Mouse (Mus musculus) cerebellum, adult 9-10 months (tissue): ENCODE measurements around the gene Tub.

Experiments used
- DNase-seq: peaks from one replicate; pipeline ENCODE4 v3.0.0; 2022

Tub gene

DNA sequence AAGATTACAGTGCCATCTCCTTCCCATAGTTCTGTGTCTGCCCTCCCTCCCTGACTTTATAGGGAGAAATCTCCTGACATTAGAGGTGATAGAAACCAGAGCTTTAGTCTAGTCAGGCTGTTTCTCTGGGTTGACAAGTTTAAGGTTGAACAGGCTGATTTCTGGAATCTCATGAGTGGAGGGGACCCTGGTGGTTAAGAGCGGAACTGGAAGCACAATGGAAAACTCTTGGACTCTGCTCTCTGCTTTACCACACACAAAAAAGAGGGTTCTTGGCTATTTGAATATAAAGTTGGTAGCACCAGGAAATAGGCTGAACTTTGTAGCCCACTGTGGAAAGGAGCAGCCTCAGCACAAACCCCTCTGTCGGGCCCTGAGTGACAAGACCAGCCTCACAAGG lies 81.9 kb downstream of the Tub start:
- no peak for DNase-seq

GRCm38 (mm10) chr7:109038121-109038735 lies 88.1 kb downstream of the Tub start:
- peak; percentile 86 for DNase-seq

DNA sequence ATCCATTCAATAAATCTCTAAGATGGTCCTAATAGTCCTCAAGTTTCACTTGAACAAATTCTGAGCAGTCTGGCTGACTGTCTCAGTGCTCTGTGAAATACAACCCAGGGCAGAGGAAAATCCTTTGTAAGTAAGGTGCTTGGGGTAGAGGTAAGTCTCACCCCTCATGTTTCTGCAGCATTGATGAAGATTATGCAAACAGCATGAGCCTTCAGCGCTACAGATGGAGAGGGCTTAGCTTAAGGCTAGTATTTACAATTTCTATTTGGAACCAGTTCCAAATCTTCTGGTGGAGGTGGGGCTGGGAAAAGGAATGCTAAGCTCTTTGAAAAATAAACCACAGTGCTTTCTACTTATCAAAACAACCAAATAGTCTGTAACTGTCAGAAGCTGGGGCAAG lies 88.8 kb downstream of the Tub start:
- DNase-seq = no peak

DNA sequence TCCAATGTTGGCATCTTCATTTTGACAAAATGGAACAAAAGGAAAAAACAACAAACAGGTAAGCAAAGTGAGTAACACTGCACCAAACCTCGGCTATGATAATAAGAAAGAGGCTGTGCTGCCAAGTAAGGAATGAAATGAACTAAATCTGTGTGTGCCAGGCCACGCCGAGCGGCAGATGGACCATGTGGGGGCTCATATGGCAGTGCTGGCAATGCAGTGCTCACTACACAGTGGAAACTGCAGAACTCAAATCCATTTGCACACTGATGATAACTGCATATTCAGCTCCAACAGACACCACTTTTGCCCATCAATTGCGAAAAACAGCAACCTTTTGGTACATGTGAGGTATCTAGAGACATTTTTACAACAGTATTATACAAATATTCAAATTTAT lies 89.3 kb downstream of the Tub start:
- DNase-seq = peak; percentile 98

DNA sequence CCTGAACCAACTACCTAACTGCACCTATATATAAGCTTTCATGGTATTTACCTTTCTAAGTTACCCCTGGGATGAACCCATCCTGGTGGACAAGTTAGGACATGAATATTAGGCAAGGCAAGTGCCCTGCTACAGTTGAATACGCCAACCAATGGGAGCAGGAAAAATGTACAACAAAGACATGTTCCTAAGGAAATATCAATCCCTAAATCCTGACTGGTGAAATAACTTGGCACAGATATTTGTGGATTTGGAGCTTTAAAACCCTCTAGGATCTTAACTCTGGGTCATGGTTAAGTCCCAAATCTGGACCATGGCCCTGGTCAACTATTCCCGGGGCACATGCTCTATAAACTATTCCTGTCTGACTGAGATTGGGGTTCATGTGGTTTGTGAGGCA lies 95.7 kb downstream of the Tub start:
- DNase-seq = no peak

GRCm38 (mm10) chr7:109050831-109051230 lies 100.7 kb downstream of the Tub start:
- peak; percentile 90 for DNase-seq

- DNase-seq = no peak
These were observed 109.4 kb downstream of the Tub start for GRCm38 (mm10) chr7:109059536-109059935.

- no peak for DNase-seq
These were observed 119.5 kb downstream of the Tub start for GRCm38 (mm10) chr7:109069641-109070040.

DNA sequence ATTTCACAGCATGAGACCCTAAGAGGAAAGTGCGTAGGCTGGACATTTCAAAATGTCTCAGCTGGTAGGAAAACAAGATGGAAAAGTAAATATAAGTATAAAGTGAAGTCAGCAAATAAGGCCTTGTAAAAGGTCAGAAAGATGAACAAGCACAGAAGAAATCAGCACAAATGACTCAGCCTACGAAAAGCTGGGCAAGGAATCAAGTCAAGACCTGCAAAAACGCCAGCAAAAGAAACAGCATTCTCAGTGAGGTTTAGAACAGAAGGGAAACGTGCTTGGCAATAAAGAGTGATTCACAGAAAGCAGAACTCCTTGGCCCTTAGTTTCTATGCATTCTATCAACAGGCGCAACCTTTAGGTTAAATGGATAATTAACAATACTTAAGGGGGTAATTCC lies 122.2 kb downstream of the Tub start:
- no peak for DNase-seq

GRCm38 (mm10) chr7:109082269-109083112 lies 132.4 kb downstream of the Tub start:
- DNase-seq = no peak

DNA sequence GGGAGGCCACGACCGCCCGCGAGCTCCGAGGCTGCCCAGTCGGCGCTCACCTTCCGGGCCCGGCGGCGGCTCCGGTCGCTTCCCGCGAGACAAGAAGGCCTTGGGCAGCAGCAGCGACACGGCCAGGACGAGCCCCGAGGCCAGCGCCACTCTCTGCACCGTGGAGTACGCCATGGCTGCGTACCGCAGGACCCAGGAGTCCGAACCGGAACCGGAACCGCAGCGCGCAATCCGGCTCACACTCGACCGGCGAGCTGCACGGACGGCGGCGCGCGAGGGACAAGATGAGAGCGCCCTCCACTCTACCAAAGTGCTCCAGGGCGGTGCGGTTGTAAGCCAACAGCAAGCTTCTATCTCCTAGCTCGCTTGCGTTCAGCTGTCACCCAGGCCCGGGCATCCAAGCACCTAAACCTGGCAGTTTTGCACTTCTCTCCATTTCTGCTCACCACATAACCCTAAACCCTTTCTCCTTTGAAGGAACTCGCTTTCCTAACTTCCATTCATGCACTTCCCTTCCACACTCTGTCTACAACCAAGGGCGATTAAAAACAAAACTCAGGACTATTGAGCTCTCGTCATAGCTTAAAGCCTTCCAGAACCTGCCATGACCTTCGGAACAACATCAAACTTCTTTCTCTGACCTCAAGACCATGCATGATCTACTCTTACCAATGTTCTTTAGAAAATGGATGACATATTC lies 133.1 kb downstream of the Tub start, which contains the start of gene Ric3:
TSS of gene Ric3 (minus strand) at position 219 of the 700 bp plus-strand sequence.
- DNase-seq = peak; percentile 89

- peak; percentile 62 for DNase-seq
These were observed 133.7 kb downstream of the Tub start for GRCm38 (mm10) chr7:109083813-109084184.
